Mouse (Mus musculus): ENCODE measurements around the gene Itsn2. TPM values are rescaled to one million over a fixed set of nuclear protein-coding genes. Genes with fewer than 3 reads are reported as not detected.

The Itsn2 gene
- 26.6 TPM for polyA plus RNA-seq (2014; fragmentation: Illumina TruSeq; extraction: RNeasy Lipid Tissue Mini Kit (QIAGEN cat#74804); ENCODE audit: insufficient read depth, low read depth, low replicate concordance)

DNA sequence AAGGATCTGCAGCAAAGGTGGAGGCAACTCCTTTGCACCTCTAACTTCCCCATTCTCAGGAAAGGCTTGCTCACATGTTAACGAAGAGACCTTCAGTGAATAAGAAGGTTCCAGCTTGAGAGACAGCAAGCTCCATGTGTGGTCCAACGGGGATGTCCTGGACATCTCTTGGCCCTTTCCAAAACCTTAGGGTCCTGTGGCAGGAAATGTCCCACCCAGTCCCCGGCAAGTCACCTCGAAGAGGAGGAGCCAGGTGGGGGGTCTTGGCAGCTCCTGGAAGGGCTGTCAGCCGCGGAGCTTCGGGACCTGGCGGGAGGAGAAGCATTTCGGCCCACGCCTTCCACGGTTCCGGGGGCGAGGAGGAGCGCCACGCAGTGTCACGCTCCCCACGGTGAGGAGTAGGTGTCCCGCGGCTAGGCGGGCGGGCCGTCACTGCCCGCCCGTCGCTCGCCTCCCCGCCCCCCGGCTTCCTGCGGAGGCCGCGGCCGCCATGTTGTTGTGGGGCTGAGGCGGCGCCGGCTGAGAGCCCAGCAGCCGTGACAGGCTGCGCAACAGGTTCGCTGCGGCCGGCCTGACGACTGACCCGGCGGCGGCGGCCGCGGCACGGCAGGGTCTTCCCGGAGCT, at the start of gene Itsn2, which contains the start of gene Gm3625:
Gene Itsn2, plus strand, starts transcription at position 98 of the 625 bp plus-strand sequence.
Gene Gm3625, minus strand, starts transcription at position 387 of the 625 bp plus-strand sequence.

GRCm38 (mm10) chr12:4738031-4738576, 145.7 kb downstream of the Itsn2 start, which contains the start of gene Fam228a:
Gene Fam228a, minus strand, starts transcription at chr12:4738430.

Other genes with a start within 250 kb of the Itsn2 start
- gene Ncoa1, start 115.5 kb upstream of the Itsn2 start, polyA plus RNA-seq (2014; fragmentation: Illumina TruSeq; extraction: RNeasy Lipid Tissue Mini Kit (QIAGEN cat#74804); ENCODE audit: insufficient read depth, low read depth, low replicate concordance) = 7.8 TPM
- gene Gm3625, start 289 bp downstream of the Itsn2 start, polyA plus RNA-seq (2014; fragmentation: Illumina TruSeq; extraction: RNeasy Lipid Tissue Mini Kit (QIAGEN cat#74804); ENCODE audit: insufficient read depth, low read depth, low replicate concordance) = not detected
- not detected for gene Fam228a, start 145.8 kb downstream of the Itsn2 start, polyA plus RNA-seq (2014; fragmentation: Illumina TruSeq; extraction: RNeasy Lipid Tissue Mini Kit (QIAGEN cat#74804); ENCODE audit: insufficient read depth, low read depth, low replicate concordance)
- gene Pfn4, start 176.4 kb downstream of the Itsn2 start, polyA plus RNA-seq (2014; fragmentation: Illumina TruSeq; extraction: RNeasy Lipid Tissue Mini Kit (QIAGEN cat#74804); ENCODE audit: insufficient read depth, low read depth, low replicate concordance) = 0.40 TPM
- gene Fam228b, start 176.6 kb downstream of the Itsn2 start, polyA plus RNA-seq (2014; fragmentation: Illumina TruSeq; extraction: RNeasy Lipid Tissue Mini Kit (QIAGEN cat#74804); ENCODE audit: insufficient read depth, low read depth, low replicate concordance) = 0.46 TPM
- gene Sf3b6, start 224.9 kb downstream of the Itsn2 start, polyA plus RNA-seq (2014; fragmentation: Illumina TruSeq; extraction: RNeasy Lipid Tissue Mini Kit (QIAGEN cat#74804); ENCODE audit: insufficient read depth, low read depth, low replicate concordance) = 113 TPM
- gene Fkbp1b, start 249.0 kb downstream of the Itsn2 start, polyA plus RNA-seq (2014; fragmentation: Illumina TruSeq; extraction: RNeasy Lipid Tissue Mini Kit (QIAGEN cat#74804); ENCODE audit: insufficient read depth, low read depth, low replicate concordance) = 9.3 TPM

Measured in lung, adult 10 weeks (tissue).